Mouse (Mus musculus) kidney, postnatal 14 days (tissue): ENCODE data around the gene Enox1.
"Not testable (repeated sequence)": the region's sequence is repeated elsewhere in the genome, so short reads cannot be mapped to it uniquely, and the experiment has no call there.

ENCODE experiments used
- DNase-seq: peaks from one replicate; pipeline ENCODE4 v3.0.0; 2022; ENCODE audit warnings: mixed read lengths

Enox1 gene

GRCm38 (mm10) chr14:77156222-77156910, at the start of gene Enox1:
TSS of gene Enox1 (plus strand) at chr14:77156763.
- peak; percentile 69 for DNase-seq

- not testable (repeated sequence) for DNase-seq
Measured at GRCm38 (mm10) chr14:77110622-77111021, 45.9 kb upstream of the Enox1 start.

GRCm38 (mm10) chr14:77130612-77131011, 26.0 kb upstream of the Enox1 start:
- DNase-seq = no peak

GRCm38 (mm10) chr14:77136936-77137335, 19.6 kb upstream of the Enox1 start:
- no peak for DNase-seq

GRCm38 (mm10) chr14:77141324-77142282, 15.0 kb upstream of the Enox1 start:
- peak; percentile 83 for DNase-seq

GRCm38 (mm10) chr14:77145103-77145502, 11.5 kb upstream of the Enox1 start:
- DNase-seq = no peak

GRCm38 (mm10) chr14:77147635-77148034, 8.9 kb upstream of the Enox1 start:
- DNase-seq = no peak

- DNase-seq = peak; percentile 32
Measured at GRCm38 (mm10) chr14:77150556-77150955, 6.0 kb upstream of the Enox1 start.

- no peak for DNase-seq
Measured at GRCm38 (mm10) chr14:77151431-77151830, 5.1 kb upstream of the Enox1 start.

- DNase-seq = peak; percentile 22
Measured at GRCm38 (mm10) chr14:77156911-77157504, 445 bp downstream of the Enox1 start.

- peak; percentile 68 for DNase-seq
Measured at GRCm38 (mm10) chr14:77157505-77157911, 945 bp downstream of the Enox1 start.

GRCm38 (mm10) chr14:77159397-77159796, 2.8 kb downstream of the Enox1 start:
- no peak for DNase-seq

GRCm38 (mm10) chr14:77162496-77162895, 5.9 kb downstream of the Enox1 start:
- DNase-seq = no peak

GRCm38 (mm10) chr14:77164396-77164795, 7.8 kb downstream of the Enox1 start:
- no peak for DNase-seq

- no peak for DNase-seq
Measured at GRCm38 (mm10) chr14:77168161-77168560, 11.6 kb downstream of the Enox1 start.

GRCm38 (mm10) chr14:77174491-77174890, 17.9 kb downstream of the Enox1 start:
- DNase-seq = no peak

GRCm38 (mm10) chr14:77174931-77175330, 18.4 kb downstream of the Enox1 start:
- no peak for DNase-seq

- DNase-seq = no peak
Measured at GRCm38 (mm10) chr14:77180241-77180640, 23.7 kb downstream of the Enox1 start.

- DNase-seq = peak; percentile 33
Measured at GRCm38 (mm10) chr14:77180753-77181374, 24.3 kb downstream of the Enox1 start.

GRCm38 (mm10) chr14:77183491-77183890, 26.9 kb downstream of the Enox1 start:
- no peak for DNase-seq

GRCm38 (mm10) chr14:77190158-77190557, 33.6 kb downstream of the Enox1 start:
- no peak for DNase-seq

- DNase-seq = peak; percentile 24
Measured at GRCm38 (mm10) chr14:77195314-77196020, 38.9 kb downstream of the Enox1 start.
